Mouse (Mus musculus) brain, embryonic 14.5 days (tissue): Measurements from ENCODE around the gene Rrp9.
A peak's percentile ranks its signal among the peaks of the same experiment; 100 is the strongest.

Source experiments
- CTCF ChIP-seq: fragments of 200-500 bp; IDR thresholded peaks from 2 replicates; pipeline ENCODE4 v1.5.1; 2012; ENCODE audit warnings: inconsistent platforms, mild to moderate bottlenecking, moderate library complexity, borderline replicate concordance; ENCODE audit not compliant: insufficient read depth, insufficient read length; ENCODE audit errors: extremely low read depth
- POLR2A ChIP-seq: fragments of 200-500 bp; IDR thresholded peaks from 2 replicates; pipeline ENCODE4 v1.6.1; 2012; ENCODE audit warnings: mild to moderate bottlenecking, inconsistent platforms, borderline replicate concordance; ENCODE audit not compliant: poor library complexity, insufficient read depth, insufficient read length, severe bottlenecking; ENCODE audit errors: extremely low read depth

DNA sequence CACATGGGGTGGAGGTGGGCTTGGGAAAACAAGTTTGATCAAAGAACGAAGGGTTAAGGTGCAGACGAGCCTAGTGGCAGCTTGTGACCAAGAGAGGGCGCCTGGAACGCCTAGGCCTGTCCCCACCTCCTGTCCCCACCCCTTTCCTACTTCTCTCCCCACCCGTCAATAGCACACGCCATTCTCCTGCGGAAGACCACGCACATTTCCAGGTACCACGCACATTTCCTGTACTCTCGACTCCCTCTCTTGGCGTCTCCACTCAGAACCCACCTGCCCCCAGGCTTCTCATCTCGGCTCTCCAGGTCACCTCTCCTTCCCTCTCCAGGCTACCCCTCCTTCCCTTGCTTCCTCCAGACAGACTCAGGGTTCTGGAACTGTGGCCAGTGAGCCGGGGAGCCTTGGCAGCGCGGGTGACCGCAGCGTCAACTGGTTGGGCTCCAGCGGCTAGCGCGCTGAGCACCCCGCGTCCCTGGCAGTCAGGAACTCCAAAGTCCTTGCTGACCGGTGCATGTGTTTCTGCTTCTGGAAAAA, 27.2 kb upstream of the Rrp9 start:
- TF ChIP-seq CTCF (peak; percentile 76), POLR2A (no peak)
